Mouse (Mus musculus) G1E (cell line): ENCODE measurements around the gene Nckap5.

ENCODE experiments used
- CTCF ChIP-seq: IDR thresholded peaks from 2 replicates; pipeline ENCODE4 v1.5.1; 2012; ENCODE audit warnings: low read depth, low read length, inconsistent platforms, mixed read lengths
- GATA1 ChIP-seq: IDR thresholded peaks from 2 replicates; pipeline ENCODE4 v1.6.1; 2012; ENCODE audit warnings: borderline replicate concordance, low read length, inconsistent platforms, mixed read lengths
- POLR2AphosphoS5 ChIP-seq: IDR thresholded peaks from 2 replicates; pipeline ENCODE4 v1.6.1; 2012; ENCODE audit warnings: low read depth, low read length, inconsistent platforms; ENCODE audit not compliant: insufficient replicate concordance

DNA sequence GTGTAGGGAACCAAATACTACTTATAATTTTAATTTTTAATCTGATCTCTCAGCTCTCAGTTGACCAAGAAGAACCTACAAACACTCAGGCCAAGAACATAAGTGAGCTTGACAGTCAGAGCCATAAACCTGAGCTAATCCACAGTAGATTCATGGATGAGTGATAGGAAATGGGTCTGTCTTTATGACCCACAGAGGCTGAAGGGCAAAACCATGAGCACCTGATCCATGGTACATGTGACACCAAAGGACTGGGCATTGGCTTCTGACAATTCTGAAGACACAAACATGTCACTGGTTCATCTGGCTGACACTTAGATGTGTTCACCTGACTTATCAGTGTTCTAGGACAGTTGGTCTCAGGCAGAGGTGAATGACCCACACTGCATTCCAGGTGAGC lies 98.9 kb downstream of the Nckap5 start:
- no peak for TF ChIP-seq CTCF
- no peak for TF ChIP-seq GATA1
- no peak for TF ChIP-seq POLR2AphosphoS5
